Mouse (Mus musculus) cerebellum, adult 9-10 months (tissue): ENCODE measurements around the gene Tcf20.

ENCODE experiments used
- DNase-seq: peaks from one replicate; pipeline ENCODE4 v3.0.0; 2022

Tcf20 gene

DNA sequence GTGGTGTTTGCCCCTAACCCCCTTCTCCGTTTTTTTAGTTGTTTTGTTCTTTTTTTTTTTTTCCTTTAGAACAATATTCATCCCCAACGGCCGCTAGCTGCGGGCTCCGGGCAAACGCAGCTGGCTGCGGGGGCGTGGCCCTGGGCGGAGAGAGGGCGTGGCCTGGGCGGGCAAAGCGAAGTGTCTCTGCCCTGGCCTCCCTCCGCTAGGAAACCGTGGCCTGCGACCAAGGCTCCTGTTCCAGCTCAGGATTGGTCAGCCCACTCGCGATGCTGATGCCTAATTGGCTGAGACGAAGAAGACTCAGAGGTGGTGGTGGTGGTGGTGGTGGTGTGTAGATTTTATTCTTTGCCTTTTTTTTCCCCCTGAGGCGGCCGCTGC lies at the start of gene Tcf20:
Tcf20 (minus strand) TSS at position 141 of the 381 bp plus-strand sequence.
- peak; percentile 68 for DNase-seq

DNA sequence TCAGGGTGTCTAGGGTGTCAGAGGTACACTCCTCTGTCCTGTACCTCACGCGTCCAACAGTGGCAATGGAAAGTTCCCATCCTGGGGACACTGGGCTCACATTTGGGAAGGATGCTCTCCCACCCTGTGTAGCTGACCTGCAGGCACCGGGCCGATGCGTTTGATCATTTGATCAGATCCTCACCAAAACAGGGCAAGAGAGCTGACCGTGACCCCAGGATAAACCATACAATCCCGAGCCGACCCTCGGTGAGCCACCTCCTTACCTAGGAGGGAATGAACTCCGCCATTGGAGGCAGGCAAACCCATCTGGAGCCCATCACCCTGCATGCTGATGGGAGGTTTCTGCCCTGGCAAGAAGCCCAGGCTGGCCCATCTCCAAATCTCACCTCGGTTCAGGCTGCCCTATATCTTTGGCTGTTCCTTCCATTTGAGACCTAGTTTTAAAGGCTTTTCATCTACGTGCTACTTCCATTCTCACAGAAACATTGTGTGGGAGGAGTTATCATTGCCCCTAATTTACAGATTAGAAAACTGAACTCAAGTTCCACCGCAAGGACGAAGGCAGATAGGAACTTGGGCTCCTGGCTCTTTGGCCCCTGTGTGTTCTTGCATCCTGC lies 49.3 kb upstream of the Tcf20 start:
- peak; percentile 65 for DNase-seq

DNA sequence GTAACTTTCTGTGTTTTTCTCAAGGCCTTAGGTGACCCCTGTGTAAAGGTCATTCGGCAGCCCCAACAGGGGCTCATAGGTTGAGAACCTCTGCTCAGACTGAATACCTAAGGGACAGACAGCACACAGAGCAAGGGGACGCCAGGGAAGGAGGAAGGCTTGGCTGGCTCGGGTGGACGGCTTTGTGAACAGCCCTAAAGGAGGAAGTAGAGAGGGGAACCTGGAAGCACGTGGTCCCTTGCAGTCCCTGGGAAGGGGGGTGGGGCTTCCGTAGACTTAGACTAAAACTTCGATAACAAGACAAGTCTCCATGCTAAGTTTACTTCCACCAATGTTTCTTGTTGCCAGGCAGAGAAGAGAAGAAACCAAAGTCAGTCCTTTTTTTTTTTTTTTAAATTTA lies 48.4 kb upstream of the Tcf20 start:
- DNase-seq, result no peak

DNA sequence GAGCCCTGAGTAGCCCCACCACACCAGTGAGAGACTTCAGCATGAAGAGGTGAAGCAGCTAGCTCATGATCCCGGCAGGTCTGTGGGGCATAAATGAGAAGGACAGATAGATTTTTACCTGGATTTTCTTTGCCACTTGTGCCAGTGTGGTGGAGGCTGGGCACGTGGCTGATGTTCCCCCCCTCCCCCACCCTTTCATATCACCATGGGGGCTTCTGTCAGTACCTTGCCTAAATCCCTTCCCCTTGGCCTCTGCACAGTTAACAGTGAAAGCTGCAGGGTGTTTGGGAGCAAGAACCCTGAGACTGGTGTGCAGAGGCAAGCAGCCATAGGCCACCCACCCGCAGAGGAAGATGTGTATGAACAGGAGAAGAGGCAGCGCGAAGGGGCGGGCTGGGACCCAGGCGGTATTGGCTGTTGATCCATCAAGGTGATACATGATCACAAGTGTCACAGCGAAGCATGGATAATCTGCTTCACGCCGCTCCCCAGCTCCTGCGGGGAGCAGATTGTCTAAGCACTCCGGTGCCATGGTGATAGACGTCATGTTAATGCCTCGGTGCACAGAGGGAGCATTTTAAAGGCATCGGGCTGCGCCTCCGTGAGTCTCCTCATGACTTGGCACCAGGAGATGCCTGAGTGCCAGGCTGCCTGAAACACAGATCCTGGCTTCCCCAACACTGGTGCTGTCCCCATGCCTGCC lies 46.8 kb upstream of the Tcf20 start:
- DNase-seq, result peak; percentile 70

DNA sequence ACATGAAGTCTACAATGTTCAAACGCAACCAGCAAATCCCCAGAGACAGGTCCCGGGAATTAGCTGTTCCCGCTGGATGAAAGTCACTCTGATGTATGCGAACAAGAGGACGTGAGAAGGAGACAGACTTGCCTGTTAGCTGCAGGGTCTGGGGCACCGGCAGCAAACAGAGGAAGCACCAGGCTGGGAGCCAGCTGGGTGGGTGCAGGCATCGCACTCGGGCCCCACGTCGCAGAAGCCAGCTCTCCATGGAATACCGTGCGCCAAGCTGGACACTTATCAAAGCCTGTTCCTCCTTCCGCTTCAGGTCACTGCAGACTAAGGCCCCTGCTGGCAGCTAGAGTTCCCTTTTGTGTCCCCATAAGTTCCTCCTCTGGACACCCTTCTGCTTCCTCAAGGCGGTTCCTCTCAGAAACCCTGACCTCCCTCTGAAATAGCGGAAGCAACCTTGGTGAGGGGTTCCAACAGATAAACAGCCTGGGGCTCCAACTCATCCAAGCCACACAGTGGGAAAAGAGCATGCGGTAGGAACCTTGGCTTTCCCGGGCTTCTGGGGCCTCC lies 45.4 kb upstream of the Tcf20 start, which contains the start of gene Nfam1:
Nfam1 (minus strand) TSS at position 326 of the 561 bp plus-strand sequence.
- no peak for DNase-seq

DNA sequence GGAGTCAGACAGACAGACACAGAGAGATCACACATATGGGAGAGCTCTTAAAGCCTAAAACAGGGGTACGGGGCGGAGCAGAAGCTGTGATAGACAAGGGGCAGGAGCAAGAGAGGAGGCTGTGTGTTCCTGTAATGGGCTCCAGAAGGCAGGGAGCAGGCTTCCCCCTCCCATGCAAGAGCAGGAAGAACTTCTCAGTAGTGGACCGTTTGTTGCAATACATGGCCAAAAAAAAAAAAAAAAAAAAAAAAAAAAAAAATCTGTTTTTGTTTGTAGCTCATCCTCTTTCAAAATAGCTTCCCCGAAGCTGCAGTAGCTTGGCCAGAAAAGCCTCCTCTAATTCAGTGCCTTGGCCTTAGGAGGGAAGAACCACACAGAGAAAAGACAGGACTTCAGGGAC lies 43.2 kb upstream of the Tcf20 start:
- DNase-seq, result no peak

DNA sequence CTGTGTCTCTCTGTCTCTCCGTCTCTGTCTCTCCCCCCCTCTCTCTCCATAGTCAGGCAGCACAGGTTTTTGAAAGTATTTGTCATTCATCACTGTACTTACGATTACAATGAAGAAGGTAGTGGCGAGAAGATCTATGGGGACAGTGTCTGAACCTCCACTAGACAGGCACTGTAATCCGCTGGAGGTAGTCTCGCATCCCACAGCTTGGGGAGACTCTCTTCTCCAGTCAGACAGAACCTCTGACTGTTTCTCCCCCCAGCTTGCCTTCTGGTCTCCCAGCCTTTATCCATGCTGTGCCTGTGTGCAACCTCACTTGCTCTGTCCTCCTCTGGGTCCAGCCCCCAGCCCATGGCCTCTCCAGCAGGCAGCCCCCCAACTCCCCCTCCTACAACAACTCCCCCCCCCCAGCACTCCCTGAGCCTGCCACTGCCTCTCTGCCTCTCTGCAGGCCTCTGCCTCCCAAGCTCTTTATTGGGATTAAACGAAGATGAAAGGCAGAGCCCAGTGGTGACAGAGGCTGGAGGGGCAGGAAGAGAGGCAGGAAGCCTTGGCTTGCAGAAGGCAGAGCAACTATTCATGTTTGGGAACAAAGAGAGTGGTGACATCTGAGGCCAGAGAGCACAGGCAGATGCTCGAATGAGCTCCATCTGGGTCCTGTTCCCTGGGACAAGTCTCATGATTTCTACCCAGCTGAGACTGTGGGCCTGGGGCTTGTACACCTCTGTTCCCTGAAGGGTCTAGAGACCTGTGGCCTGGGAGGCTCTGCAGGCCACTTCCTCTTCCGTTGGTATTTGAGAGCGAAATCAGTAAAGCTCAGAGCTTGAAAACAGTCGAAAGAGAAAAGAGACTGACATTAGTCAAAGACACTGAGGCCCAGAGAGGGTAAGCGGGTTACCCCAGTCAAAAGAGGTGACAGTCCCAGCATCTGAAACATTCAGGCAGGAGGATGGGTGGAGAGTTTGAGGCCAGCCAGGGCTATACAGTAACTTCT lies 42.4 kb upstream of the Tcf20 start:
- DNase-seq, result no peak

DNA sequence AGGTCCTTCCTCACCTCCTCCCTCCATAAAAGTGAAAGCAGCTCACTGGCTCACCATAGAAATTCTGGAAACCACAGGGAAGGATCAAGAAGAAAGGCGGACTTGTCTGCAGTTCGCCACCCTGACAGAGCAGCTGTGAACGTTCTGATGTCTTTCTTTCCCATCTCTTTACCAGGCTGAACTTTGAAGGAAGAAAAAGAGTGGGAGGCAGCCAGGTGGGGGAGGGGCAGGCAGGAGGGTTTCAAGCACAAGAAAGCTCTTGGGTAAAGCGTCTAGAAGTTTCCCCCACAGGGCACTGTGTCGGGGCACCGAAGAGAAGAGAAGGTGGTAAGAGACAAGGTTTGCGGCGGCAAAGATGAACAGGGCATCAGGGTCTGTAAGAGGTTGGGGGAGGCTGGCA lies 38.5 kb upstream of the Tcf20 start:
- no peak for DNase-seq

DNA sequence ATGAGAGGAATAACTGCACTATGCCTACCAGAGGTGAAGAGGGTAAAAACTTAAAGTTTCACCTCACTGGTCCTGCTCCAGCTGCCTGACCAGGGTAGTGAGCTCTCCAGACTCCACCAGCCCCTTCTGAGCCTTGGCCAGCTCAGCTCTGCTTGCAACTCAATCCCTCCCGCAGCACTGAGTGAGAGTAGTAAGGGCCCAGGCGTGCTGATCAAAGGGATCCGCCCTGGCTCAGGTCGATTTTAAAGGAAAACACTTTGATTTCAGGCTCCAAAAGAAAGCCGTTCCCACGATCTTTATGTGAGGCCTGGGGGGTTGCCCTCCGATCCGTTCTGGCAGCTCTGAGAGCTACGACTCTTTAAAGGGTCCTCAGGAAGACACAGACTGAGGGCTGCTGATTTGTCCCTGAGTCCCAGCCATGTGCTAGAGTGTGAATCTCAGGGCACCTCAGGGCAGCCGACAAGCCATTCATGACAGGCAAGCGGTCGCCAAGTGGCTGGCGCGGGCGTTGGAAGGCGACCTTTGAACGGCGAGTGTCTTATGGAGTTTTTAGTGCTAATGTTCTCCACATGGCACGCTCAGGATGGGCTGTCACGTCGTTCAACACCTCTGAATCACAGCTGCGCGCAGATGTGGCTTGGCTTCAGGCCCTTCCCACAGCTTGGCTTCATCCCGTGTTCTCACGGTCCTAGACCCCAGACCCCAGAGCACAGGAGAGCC lies 37.5 kb upstream of the Tcf20 start:
- no peak for DNase-seq

DNA sequence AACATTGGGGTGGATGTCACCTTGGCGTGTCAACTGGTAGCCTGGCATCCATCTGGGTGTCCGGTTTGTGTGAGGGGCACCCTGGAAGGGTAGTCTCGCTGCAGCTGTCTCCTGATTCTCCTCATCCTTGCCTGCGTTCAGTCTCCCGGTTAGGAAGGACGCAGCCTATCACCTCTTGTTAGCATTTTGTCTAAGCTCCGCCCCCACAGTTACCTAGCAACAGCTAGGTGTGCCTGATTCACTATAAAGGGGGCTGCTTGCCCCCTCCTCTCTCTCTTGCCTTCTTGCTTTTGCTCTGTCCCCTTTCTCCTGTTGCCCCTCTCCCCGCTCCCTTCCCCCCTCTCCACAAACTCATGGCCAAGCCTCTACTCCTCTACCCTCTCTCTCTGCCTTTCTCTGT lies 35.3 kb upstream of the Tcf20 start:
- no peak for DNase-seq

DNA sequence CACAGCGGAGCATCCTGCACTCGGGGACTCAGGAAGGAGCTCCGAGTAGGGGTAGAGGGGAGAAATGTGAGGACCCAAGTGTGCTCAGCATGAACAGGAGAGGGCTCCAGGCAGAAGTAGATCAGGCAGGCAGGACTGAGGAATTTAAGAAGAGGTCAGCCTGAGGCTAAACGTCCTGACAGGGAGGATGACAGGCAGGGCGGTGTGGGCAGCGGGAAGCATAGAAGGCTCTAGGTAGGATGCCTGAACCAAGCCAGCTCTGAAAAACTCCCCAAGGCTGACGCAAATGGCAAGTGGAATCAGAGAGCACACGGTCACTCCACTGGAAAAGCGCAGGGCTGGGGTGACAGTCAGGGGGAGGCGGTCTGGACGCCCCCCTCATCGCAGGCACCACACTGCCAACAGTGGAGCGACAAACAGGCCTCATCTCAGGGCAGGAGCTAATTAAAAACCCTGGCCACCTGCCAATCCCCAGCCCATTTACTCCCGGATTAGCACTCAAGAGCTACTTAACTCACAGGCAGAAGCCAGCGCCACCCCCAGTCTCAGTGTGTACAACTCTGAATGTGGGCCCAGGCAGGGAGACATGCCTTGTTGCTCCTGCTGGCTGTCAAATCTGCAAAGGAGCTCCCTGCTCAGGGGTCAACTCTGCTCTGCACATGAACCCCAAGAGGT lies 23.5 kb upstream of the Tcf20 start:
- DNase-seq, result no peak

DNA sequence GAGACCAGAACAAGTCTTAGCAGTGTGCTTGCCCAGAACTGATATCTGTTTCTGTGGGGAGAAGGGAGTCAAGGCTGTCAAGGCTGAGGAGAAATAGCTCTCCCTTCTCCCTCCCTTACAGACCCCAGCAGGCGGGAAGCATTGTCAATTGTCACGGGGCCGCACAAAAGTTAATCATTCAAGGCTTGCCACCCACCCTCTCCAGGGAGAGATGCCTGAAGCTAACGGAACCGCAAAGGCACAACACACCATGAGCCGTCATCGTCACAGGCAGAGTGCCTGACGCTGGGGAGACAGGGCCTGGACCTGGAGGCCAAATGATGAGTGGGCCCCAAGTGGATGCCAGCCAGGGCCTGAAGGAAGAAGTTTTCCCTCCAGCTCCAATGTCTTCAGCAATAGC lies 22.8 kb upstream of the Tcf20 start:
- no peak for DNase-seq

DNA sequence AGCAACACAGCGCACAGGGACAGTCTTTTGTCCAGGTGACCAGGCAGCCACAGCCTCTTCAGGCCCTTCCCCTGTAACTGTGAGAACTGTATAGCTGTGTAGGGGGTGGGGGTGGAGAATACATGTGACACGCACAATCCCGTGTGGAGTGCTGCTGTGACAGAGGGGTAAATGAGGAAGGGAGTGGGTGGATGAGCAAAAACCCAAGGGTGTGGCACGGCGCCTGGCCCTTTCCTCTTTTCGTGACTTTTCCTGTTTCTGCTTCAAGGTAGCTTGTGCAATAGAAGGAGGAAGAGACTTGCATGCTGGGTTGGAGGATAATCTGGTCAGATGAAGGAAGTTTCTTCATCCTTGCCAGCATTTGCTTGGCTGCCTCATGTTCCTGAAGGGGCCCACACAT lies 21.9 kb upstream of the Tcf20 start:
- no peak for DNase-seq

DNA sequence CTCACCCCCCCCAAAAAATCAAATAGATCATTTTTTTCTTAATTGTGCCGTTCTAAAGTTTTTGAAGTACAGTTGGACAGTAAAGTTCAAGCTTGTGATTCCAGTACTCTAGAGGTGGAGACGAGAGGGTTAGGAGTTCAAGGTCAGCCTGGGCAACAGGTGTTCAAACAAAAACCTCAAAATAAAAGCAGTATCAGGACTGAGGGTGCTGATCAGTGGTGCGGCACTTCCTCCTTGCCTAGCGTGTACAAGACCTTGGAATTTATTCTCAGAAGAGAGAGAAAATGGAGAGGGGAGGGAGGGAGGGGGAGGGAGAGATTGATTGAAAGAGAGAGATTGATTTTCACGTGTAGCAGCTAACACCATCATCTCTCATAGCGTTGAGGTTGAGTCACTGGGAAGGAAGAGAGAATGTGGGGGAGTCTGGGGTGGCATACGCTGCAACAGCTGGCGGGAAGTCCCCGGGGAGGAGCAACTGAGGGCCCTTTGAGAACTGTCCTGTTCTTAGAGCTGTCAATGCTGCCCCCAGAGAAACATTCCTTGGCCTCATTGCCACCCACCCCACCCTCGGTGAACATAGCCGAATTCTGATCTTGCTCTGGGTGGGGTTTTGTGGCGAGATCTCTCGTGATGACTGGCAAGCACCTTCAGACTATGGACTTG lies 21.2 kb upstream of the Tcf20 start:
- no peak for DNase-seq

DNA sequence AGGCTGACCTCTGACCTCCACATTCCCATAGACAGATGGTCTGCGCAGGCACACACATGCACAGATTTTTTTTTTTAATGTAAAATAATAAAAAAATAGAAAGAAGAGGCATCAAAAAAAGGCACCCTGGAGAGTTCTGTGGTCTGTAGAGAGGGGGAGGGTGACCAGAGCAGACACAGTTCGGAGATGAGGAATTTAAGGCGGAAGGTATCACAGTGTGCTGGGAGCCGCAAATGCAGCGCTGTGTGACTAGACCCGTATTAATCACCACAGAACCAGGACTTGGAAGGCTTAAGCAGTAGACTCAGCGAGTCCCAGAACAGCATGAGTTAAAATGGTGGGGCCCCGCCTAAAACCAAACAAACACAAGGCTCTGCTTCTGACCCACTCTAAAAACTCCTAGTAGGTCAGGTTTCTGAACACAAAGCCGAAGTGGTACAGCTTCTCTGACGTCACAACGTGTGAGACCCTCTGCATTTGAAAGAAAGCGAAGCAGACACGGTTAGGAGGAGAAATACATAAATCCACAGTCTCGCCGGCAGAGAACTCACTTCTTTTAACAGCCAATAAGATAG lies 19.8 kb upstream of the Tcf20 start:
- DNase-seq, result no peak

DNA sequence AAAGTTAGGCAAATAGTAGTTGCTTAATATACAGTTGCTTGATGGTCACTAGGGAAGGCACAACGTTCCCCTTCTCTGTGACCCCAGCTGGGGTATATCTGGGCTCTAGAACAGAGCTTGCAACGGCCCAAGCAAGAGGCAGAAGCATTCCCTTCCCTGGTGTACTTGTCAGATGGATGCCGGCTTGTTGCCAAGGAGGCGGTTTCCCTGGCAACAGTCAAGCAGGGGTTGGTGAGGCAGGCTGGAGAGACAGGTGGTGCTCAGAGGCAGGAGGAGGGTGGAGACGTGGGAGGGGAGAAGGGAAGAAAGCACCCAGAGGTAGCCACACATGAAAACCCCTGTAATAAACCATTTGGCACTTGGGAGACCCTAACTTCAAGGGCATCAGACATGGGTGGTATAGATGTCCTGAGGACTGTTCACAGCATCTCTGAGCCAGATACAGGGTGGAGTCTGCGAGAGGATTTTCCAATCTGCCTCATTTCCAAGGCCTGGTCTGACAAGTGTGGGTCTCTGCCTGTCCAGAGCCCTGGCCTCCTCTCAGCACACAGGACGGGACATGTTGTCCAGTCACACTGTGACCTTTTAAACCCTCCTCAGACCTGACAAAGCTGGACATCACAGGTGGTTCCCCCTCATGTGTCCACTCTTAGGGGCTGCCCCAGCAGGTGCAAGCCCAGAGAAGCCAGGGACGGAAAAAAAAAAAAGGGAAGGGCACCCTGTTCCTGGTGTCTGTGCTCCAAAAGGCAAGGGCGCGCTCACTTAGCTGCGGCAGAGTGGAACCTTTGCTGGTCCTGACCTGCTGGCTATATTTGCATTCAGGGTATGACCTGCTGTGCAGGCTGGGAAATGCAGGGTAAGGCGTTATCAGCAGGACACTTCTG lies 15.2 kb upstream of the Tcf20 start:
- peak; percentile 79 for DNase-seq

DNA sequence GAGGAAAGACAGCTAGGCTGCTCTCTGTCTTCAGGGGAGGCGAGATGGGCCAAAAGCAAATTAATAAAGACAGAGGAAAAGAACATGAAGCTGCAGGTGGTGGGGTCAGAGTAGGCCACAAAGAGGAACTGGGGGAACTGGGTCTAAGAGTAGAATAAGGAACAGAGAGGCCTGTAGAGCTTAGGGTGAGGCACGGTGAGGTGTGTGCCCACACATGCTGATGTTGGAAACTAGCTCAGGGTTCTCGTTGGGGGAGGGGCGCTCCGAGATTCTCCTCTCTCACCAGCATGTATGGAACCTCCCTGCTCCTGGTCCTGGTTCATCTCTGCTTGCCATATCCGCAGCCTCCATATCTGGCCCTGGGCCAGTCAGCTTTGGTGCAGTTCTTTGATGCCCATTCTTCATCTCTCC lies 11.1 kb upstream of the Tcf20 start:
- DNase-seq, result no peak

DNA sequence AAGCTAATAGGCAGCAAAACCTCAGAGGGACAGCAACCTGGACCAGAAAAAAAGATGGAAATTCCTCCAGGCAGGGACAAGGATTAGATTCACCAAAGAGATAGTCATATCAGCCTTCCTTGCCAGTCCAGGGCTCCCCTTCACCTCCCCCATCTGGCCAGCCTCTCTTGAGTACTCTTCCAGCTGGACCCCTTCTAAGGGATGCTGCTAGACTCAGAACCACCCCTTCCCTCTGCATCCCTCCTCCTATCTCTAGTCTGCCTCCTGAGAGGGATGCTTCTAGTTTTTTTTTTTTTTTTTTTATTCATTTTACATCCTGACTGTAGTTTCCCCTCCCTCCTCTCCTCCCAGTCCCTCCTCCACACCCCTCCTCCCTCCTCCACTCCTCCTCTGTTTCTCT lies 8.8 kb upstream of the Tcf20 start:
- no peak for DNase-seq

DNA sequence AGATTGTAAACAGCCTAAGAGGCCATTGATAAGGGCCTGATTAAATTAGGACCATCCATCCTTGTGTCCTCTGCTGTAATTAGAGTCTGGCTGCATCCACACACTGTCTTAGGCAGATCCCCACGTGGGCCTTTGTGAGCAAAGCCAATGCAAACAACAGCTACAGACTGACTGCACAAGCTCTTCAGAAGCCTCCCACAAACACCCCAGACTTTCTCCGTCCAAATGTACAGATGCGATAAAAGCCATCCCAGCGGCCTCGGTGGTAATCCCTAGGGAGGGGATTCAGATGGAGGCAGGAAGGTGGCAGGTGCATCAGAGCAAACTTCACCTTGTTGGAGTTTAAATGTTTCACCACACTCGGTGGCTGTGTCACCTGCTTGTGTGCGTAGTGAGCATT lies 7.6 kb upstream of the Tcf20 start:
- DNase-seq, result no peak

DNA sequence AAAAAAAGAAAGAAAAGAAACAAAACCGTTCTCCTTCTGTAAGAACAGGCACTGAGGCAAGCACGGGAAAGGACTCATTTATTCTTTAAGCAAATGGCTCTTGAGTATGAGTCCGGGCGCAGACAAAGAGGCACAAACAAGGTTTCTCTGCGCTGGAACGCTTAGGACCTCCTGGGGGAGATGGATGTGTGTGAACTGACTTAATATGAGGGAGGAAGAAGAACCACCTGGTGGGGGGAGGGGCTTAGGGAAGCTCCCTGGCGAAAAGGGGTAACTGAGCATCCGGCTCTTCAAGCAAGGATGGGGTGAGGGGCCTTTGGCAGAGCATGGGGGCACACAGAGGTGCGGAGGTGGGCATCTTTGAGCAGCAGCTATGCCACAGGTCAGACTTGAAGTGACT lies 5.2 kb upstream of the Tcf20 start:
- no peak for DNase-seq
